Mouse (Mus musculus): ENCODE data around the gene Barx1. TPM values are rescaled to one million over a fixed set of nuclear protein-coding genes. Genes with fewer than 3 reads are reported as not detected.

Gene Barx1
- polyA plus RNA-seq, 1 experiment from 2014 or later = 1.3 TPM

DNA sequence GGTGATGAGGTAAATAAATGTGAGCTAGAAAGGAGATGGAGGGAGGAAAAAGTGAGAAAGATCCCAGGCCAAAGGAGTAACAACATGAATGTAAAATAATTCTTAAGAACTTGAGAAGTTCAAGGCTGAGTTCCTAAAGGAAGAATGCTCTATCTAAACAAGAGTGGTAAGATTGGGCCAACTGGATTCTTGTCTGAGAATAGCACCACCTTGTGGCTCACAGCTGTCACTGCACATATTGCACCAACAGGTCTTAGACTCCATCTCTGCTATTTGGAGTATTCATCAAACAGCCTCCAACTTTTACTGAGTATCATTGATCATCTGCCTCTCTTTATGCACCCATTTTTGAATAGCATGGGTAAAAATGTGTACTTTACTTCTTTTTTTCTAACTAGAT lies 23.2 kb upstream of the Barx1 start:
- H3K27me3 ChIP-seq (ENCODE audit: control insufficient read depth, insufficient read depth, low read length) = no peaks in the 10 kb centered on the region
- no peaks in the 10 kb centered on the region for H3K4me1 ChIP-seq (ENCODE audit: control insufficient read depth, insufficient read depth, low read length)
- H3K9ac ChIP-seq (ENCODE audit: low read length) = no peak overlapping the region
- no peaks in the 10 kb centered on the region for H3K9me3 ChIP-seq (ENCODE audit: control insufficient read depth, low read length)
- ATAC-seq (ENCODE audit: insufficient number of reproducible peaks, low FRiP score, low TSS enrichment, low read depth) = no peak
- no peak overlapping the region for H3K27ac ChIP-seq (replicated peaks; ENCODE audit: low read depth, low read length)
- H3K4me2 ChIP-seq (ENCODE audit: low read depth, severe bottlenecking) = no peak overlapping the region
- H3K4me3 ChIP-seq (ENCODE audit: low read depth, low read length) = no peak overlapping the region
- no peaks in the 10 kb centered on the region for H3K36me3 ChIP-seq (ENCODE audit: control insufficient read depth, insufficient read depth, low read length)
- no peak for DNase-seq (ENCODE audit: low spot score)

DNA sequence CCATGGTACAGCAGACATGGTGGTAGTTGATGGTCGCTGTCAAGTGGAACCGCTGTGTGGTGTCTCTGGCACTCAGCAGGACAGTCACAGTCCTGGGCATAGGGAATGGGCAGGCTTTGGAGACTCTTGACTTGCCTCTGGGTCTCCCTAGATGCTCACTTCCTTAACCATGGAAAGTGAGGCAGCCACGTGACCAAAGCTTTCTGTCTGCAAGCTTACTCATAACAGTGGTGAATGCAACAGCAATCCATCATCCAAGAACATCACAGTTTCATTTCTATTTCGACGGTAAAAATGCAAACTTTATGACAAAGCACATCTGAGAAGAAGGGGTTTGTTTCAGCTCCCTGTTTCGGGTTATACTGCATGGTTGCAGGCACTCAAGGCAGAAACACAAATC lies 19.7 kb upstream of the Barx1 start:
- Histone ChIP-seq H3K9me3 (ENCODE audit: control insufficient read depth, low read length) (no peaks in the 10 kb centered on the region), H3K4me2 (ENCODE audit: low read depth, severe bottlenecking) (no peak overlapping the region), H3K36me3 (ENCODE audit: control insufficient read depth, insufficient read depth, low read length) (no peaks in the 10 kb centered on the region), H3K27ac (replicated peaks; ENCODE audit: low read depth, low read length) (no peak overlapping the region), H3K4me3 (ENCODE audit: low read depth, low read length) (no peak overlapping the region), H3K27me3 (ENCODE audit: control insufficient read depth, insufficient read depth, low read length) (no peaks in the 10 kb centered on the region), H3K4me1 (ENCODE audit: control insufficient read depth, insufficient read depth, low read length) (no peaks in the 10 kb centered on the region), H3K9ac (ENCODE audit: low read length) (no peak overlapping the region)
- WGBS = 81% methylated on average over 6 of the region's 6 CpGs
- no peak for ATAC-seq (ENCODE audit: insufficient number of reproducible peaks, low FRiP score, low TSS enrichment, low read depth)
- no peak for DNase-seq (ENCODE audit: low spot score)

DNA sequence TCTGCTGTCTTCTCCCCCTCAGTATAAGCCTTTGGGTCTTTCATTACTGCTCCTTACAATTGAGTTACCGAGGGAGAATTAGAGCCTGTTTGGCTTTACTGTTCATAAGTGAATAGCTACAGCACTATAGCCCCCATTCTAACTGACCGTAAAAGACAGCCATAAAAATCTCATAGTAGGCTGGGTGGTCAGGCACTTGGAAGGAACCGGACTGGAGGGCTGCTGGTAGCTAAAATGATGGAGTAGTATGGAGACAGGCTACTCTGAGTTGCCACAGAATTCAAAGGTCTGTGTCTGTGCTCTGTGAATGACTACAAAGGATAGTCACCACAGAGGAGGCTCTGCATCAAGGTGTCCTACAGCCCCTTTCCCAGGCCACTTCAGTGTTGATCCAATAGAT lies 18.8 kb upstream of the Barx1 start:
- Histone ChIP-seq H3K9me3 (ENCODE audit: control insufficient read depth, low read length) (no peaks in the 10 kb centered on the region), H3K36me3 (ENCODE audit: control insufficient read depth, insufficient read depth, low read length) (no peaks in the 10 kb centered on the region), H3K9ac (ENCODE audit: low read length) (no peak overlapping the region), H3K27ac (replicated peaks; ENCODE audit: low read depth, low read length) (no peak overlapping the region), H3K4me2 (ENCODE audit: low read depth, severe bottlenecking) (no peak overlapping the region), H3K4me1 (ENCODE audit: control insufficient read depth, insufficient read depth, low read length) (no peaks in the 10 kb centered on the region), H3K4me3 (ENCODE audit: low read depth, low read length) (no peak overlapping the region), H3K27me3 (ENCODE audit: control insufficient read depth, insufficient read depth, low read length) (no peaks in the 10 kb centered on the region)
- WGBS = 57% methylated on average over 3 of the region's 3 CpGs
- ATAC-seq (ENCODE audit: insufficient number of reproducible peaks, low FRiP score, low TSS enrichment, low read depth) = no peak
- DNase-seq (ENCODE audit: low spot score) = no peak

DNA sequence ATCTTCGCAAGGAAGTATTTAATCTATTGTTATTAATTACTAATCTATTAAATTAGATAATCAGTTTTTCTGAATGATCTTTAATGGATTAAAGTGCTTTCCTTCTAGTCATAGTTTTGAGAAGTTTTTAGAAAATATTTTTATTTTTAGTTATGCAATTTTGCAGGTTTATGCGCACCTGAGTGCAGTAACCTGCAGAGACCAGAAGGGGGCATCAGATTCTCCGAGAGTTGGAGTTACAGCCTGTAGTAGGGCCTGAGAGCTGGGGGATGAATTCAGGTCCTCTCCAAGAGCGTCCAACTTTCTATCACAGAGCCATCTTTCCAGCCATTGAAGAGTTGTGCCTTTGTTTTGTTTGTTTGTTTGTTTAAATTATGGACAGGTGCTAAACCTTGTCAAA lies 16.1 kb upstream of the Barx1 start:
- Histone ChIP-seq H3K27ac (replicated peaks; ENCODE audit: low read depth, low read length) (no peak overlapping the region), H3K36me3 (ENCODE audit: control insufficient read depth, insufficient read depth, low read length) (no peaks in the 10 kb centered on the region), H3K9ac (ENCODE audit: low read length) (no peak overlapping the region), H3K27me3 (ENCODE audit: control insufficient read depth, insufficient read depth, low read length) (0 out of 2 replicates have a peak, but pooled peaks cover under 1% of the 10 kb centered on the region), H3K9me3 (ENCODE audit: control insufficient read depth, low read length) (no peaks in the 10 kb centered on the region), H3K4me2 (ENCODE audit: low read depth, severe bottlenecking) (no peak overlapping the region), H3K4me1 (ENCODE audit: control insufficient read depth, insufficient read depth, low read length) (no peaks in the 10 kb centered on the region), H3K4me3 (ENCODE audit: low read depth, low read length) (no peak overlapping the region)
- DNase-seq (ENCODE audit: low spot score) = no peak
- no peak for ATAC-seq (ENCODE audit: insufficient number of reproducible peaks, low FRiP score, low TSS enrichment, low read depth)
- 86% methylated on average over 4 of the region's 4 CpGs for WGBS

DNA sequence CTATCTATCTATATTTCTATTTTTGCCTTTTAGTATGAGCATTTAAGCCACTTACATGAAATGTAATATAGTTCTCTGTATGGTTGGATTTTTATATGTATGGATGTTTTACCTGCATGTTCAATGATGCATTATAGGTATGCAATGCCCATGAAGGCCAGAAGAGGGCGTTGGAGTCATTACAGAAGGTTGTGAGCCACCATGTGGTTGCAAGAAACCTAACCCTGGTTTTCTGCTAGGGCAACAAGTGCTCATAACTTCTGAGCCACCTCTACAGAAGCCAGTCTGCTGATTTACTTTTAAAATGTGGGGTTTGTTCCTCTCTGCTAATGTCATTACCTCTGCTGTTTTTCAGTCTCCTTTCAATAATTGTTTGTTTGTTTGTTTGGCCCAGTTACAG lies 12.2 kb upstream of the Barx1 start:
- Histone ChIP-seq H3K27me3 (ENCODE audit: control insufficient read depth, insufficient read depth, low read length) (peaks cover 10% of the 10 kb centered on the region), H3K4me1 (ENCODE audit: control insufficient read depth, insufficient read depth, low read length) (no peaks in the 10 kb centered on the region), H3K4me2 (ENCODE audit: low read depth, severe bottlenecking) (no peak overlapping the region), H3K9me3 (ENCODE audit: control insufficient read depth, low read length) (no peaks in the 10 kb centered on the region), H3K4me3 (ENCODE audit: low read depth, low read length) (no peak overlapping the region), H3K9ac (ENCODE audit: low read length) (no peak overlapping the region), H3K36me3 (ENCODE audit: control insufficient read depth, insufficient read depth, low read length) (no peaks in the 10 kb centered on the region), H3K27ac (replicated peaks; ENCODE audit: low read depth, low read length) (no peak overlapping the region)
- peak; percentile 74 for DNase-seq (ENCODE audit: low spot score)
- ATAC-seq (ENCODE audit: insufficient number of reproducible peaks, low FRiP score, low TSS enrichment, low read depth) = no peak
- WGBS = 0% methylated on average over 1 of the region's 1 CpGs

DNA sequence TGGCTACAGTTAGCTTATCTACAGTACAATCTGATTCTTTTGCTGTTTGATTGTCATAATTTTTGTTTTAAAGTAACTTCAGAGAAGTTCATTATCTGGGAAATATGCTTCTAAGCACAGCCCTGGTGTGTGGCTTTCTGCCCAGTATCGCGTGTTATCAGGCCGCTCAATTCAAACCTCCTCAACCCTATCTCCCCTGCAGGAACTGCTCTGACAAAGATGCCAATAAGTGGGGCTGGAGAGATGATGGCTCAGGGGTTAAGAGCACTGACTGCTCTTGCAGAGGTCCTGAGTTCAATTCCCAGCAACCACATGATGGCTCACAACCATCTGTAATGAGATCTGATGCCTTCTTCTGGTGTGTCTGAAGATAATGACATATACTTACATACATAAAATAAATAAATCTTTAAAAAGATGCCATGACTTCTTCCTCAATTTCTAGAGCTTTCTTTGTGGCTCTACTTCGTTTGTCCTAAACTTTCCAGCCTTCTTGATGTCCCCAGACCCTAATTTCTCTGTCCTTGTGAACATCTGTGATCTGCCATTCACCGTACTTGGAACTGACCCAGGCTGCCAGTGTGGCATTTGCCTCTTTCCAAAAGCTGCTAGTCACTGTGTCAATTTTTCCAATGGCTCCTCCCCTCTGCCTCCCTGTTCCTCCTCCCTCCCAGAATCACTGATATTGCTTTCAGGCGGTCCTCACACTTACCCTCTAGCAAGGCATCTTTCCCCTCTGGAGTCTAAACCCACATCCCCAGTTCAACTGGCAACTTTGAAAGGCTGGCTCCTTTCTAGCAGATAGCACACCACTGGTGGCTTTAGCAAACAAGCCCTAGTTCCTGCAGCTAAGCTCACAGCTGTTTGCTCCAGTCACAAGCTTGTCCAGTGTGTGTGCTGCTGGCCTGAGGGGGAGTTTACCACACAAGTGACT lies 11.4 kb upstream of the Barx1 start:
- DNase-seq (ENCODE audit: low spot score) (no peak), ATAC-seq (ENCODE audit: insufficient number of reproducible peaks, low FRiP score, low TSS enrichment, low read depth) (no peak)
- Histone ChIP-seq H3K36me3 (ENCODE audit: control insufficient read depth, insufficient read depth, low read length) (no peaks in the 10 kb centered on the region), H3K27ac (replicated peaks; ENCODE audit: low read depth, low read length) (no peak overlapping the region), H3K4me2 (ENCODE audit: low read depth, severe bottlenecking) (no peak overlapping the region), H3K4me3 (ENCODE audit: low read depth, low read length) (no peak overlapping the region), H3K27me3 (ENCODE audit: control insufficient read depth, insufficient read depth, low read length) (peaks cover 17% of the 10 kb centered on the region), H3K9ac (ENCODE audit: low read length) (no peak overlapping the region), H3K9me3 (ENCODE audit: control insufficient read depth, low read length) (no peaks in the 10 kb centered on the region), H3K4me1 (ENCODE audit: control insufficient read depth, insufficient read depth, low read length) (no peaks in the 10 kb centered on the region)
- 76% methylated on average over 6 of the region's 6 CpGs for WGBS

DNA sequence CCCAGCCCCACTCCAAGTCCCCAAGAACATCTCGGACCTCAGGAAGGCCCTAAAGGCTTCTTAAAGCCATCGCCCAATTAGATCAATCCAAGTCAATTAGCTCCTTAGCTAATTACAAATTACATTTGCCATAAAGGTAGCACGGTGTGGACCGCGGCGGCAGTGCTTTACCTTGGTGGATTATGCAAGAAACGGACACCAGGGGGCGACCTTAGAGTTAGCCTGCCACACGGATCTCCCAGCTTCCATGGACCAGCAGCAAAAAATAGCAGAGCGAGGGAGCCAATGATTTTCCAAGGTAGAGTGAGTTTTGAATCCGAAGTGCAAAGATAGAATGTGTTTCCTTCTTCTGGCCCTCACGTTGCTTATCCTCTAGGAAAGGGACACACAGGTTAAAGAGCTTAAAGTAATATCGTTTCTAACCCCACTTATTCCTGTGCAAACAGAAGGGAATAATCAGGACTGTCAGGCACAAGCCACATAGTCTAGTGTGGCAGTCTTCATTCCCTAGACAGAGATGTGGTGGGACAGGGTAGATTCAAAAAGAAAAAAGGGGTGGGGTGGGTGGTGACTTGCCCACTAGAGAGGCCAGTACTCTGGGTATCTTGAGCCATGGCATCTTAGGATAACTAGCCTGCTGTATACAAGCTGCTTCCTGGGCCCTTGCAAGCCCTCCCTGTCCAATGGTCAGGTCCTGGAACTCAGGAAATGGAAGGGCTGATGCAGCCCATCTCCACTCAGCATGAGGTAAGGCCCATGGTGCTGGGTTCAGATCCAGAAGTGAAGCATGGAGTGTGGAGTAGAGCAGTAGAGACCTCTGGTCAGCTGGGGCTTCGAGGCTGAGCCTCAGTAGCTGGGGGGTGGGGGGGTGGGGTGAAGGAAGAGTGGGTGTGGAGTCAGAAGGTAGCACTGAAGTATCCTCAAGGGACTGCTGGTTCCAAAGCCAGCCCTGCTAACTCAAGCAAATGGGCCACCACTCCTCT lies 8.7 kb upstream of the Barx1 start:
- 9% methylated on average over 14 of the region's 14 CpGs for WGBS
- Histone ChIP-seq H3K36me3 (ENCODE audit: control insufficient read depth, insufficient read depth, low read length) (no peaks in the 10 kb centered on the region), H3K9ac (ENCODE audit: low read length) (no peak overlapping the region), H3K27ac (replicated peaks; ENCODE audit: low read depth, low read length) (no peak overlapping the region), H3K4me2 (ENCODE audit: low read depth, severe bottlenecking) (no peak overlapping the region), H3K4me1 (ENCODE audit: control insufficient read depth, insufficient read depth, low read length) (peaks cover 6% of the 10 kb centered on the region; the same call in 1 of the 2 replicates), H3K4me3 (ENCODE audit: low read depth, low read length) (no peak overlapping the region), H3K9me3 (ENCODE audit: control insufficient read depth, low read length) (no peaks in the 10 kb centered on the region), H3K27me3 (ENCODE audit: control insufficient read depth, insufficient read depth, low read length) (peaks cover 43% of the 10 kb centered on the region)
- ATAC-seq (ENCODE audit: insufficient number of reproducible peaks, low FRiP score, low TSS enrichment, low read depth) (0 out of 2 replicates have a peak, but pooled peaks have one; percentile 42), DNase-seq (ENCODE audit: low spot score) (peak; percentile 91)

DNA sequence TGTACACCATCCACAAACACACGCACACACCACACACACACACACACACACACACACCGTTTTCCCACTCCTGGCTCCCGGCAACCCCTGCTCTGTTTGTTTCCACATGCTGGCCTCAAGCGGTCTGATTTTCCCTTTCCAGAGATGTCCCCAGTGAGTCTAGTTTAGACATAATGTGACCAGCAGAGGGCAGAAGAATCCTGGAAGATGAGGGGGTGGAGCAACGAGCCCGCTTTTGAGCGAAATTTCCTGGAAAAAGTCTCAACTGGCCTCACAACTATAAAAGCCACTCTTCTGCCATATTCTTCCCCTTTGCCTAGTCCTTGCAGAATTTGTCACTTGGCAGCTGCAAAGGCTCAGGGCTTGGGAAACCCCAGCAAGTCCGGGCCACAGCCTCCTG lies 7.2 kb upstream of the Barx1 start:
- H3K4me1 ChIP-seq (ENCODE audit: control insufficient read depth, insufficient read depth, low read length) = peaks cover 13% of the 10 kb centered on the region
- H3K27ac ChIP-seq (replicated peaks; ENCODE audit: low read depth, low read length) = no peak overlapping the region
- H3K36me3 ChIP-seq (ENCODE audit: control insufficient read depth, insufficient read depth, low read length) = no peaks in the 10 kb centered on the region
- H3K9me3 ChIP-seq (ENCODE audit: control insufficient read depth, low read length) = no peaks in the 10 kb centered on the region
- WGBS = 5% methylated on average over 8 of the region's 8 CpGs
- H3K27me3 ChIP-seq (ENCODE audit: control insufficient read depth, insufficient read depth, low read length) = peaks cover 59% of the 10 kb centered on the region
- DNase-seq (ENCODE audit: low spot score) = peak; percentile 76
- no peak overlapping the region for H3K4me2 ChIP-seq (ENCODE audit: low read depth, severe bottlenecking)
- no peak overlapping the region for H3K4me3 ChIP-seq (ENCODE audit: low read depth, low read length)
- H3K9ac ChIP-seq (ENCODE audit: low read length) = 0 out of 2 replicates have a peak overlapping the region, but pooled peaks have one; percentile 17
- no peak for ATAC-seq (ENCODE audit: insufficient number of reproducible peaks, low FRiP score, low TSS enrichment, low read depth)
